Mouse (Mus musculus) cerebral cortex, adult 2 months (tissue): ENCODE measurements around the gene Tmem80.

Source experiments
- WGBS: fragments of 180-500 bp; shearing (Covaris S2); methylation state at CpG from one replicate; pipeline ENCODE4 v1.1.7; 2018; 5-methylcytosine and 5-hydroxymethylcytosine counted together

The Tmem80 gene

DNA sequence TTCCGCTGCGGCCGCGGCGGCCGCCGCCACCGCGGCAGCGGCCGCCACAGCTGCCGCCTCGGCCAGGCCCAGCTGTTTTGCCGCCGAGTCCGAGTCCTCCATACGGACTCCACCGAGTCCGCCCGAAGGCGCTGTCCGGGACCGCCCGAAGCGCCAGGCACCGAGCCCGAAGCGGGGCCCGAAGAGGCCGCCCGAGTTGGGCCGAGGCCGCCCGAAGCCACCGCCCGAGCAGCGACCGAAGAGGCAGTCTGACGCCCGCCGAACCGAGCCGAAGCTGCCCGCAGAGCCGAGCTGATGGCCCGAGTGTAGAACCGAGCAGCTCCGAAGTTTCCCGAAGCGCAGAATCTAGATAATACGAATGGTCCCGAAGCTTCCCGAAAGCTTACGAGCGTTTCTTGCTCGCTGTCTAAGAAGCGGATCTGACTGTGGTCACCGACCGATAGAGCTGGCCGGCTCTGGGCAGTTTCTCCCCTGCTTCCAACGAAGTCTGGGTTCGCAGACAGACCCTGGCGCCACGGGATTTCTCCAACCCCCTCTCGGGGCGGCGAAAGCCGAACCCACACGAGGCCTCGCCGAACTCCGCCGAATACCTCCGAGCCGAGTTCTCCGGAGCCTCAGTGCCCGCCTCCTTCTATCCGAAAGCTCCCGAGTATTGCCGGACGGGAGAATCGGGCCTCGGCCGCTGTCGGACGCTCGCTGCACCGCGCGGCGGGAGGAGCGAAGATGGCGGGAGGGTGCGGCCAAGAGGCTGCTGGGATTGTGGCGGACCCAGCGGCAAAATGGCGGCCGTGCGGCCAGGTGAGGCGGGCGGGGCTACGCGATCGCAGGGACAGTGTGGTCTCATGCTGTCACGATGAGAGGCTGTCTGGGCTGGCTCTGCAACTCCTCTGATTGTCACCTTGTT, at the start of gene Tmem80, which contains the start of gene Deaf1:
Gene Tmem80 (plus strand): TSS at position 271 of the 904 bp plus-strand sequence.
Gene Deaf1 (minus strand): TSS at position 222 of the 904 bp plus-strand sequence.
- under 1% methylated on average over 105 of the region's 105 CpGs for WGBS

DNA sequence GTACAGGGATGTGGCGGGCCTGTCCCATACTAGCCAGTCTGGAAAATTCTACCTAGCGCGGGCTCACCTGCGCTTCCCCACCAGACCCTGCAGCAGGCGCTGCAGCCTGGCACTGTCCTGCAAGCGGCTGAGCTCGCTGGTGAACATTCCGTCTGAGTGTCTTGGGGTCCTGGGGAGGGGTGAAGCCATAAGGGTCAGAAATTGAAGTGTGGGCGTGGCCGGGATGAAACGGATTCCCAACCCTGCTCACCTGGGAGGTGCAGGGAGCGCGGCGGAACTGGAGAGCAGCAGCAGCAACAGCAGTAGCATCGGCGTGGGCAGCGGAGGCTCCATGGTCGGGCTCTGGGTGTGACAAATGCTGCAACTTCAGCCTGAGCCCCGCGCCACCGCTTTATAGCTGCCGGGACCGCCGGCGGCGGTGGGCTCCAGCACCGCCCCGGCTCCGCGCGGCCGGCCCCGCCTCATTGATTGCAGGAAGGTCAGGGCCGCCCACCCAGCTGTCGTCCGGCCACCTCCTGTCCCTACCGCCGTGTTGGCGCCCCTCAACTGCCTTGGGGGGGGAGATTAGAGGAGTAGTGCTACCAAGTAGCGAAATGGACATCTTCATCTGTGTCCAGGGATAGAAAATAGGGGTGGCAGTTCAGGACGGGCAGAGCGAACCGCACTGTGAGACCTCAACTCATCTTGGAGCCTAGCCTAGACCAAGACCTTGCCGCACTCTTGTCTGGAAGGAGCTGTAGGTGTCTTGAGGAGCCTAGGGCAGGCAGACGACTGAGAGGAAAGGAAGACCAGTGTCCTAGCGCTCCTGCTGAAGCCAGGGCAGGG, 48.6 kb upstream of the Tmem80 start, which contains the start of gene Sct:
Gene Sct (minus strand): TSS at position 368 of the 825 bp plus-strand sequence.
- 7% methylated on average over 46 of the region's 46 CpGs for WGBS

DNA sequence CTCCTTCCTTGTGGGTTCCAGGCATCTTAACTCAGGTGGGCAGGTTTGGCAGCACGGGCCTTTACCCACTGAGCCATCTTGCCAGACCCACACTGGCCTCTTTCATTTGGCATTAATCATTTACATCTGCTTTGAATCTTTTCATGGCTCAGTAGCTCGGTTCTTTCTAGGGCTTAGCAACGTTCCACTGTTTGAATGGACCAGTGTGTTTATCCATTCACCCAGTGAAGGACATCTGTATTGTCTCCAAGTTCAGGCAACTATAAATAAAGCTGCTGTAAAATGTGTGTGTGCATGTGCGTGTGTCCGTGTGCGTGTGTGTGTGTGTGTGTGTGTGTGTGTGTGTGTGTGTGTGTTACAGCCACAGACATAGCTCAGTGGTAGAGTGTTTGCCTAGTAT, 46.1 kb upstream of the Tmem80 start:
- WGBS = 64% methylated on average over 6 of the region's 6 CpGs

DNA sequence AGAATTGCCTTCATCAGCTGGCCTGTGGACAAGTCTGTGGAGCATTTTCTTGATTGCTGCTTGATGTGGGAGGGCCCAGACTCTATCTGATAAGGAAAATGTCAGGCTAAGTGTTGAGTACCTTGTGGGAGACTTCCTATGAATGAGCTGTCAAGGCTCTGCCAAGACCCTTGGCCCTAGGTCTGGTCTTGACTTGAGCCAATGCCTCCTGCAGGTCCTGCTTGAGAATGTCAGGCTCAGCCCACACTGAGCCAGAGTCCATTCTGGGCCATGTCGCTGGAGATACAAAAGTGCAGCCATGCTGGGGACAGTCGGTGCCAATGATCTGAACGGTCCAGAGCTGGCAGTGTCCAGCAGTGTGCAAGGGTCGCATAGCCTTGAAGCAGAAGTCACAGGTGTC, 44.8 kb upstream of the Tmem80 start:
- WGBS = 72% methylated on average over 4 of the region's 4 CpGs

DNA sequence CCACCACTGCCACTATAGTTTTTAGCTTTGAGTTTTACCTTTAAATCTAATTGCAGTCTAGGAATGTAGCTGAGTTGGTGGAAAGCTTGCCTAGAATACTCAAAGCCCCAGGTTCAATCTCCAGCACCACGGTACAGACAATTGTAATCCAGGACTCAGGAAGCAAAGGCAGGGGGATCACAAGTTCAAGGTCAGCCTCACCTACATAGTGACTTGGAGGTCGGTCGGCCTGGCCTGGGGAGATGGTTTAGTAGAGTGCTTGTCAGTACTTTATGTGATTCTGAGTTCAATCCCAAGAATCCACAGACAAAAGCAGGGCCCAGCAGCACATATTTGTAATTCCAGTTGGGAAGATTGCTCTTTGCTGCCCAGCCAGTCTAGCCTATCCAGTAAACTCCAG, 39.5 kb upstream of the Tmem80 start:
- 90% methylated on average over 3 of the region's 3 CpGs for WGBS

DNA sequence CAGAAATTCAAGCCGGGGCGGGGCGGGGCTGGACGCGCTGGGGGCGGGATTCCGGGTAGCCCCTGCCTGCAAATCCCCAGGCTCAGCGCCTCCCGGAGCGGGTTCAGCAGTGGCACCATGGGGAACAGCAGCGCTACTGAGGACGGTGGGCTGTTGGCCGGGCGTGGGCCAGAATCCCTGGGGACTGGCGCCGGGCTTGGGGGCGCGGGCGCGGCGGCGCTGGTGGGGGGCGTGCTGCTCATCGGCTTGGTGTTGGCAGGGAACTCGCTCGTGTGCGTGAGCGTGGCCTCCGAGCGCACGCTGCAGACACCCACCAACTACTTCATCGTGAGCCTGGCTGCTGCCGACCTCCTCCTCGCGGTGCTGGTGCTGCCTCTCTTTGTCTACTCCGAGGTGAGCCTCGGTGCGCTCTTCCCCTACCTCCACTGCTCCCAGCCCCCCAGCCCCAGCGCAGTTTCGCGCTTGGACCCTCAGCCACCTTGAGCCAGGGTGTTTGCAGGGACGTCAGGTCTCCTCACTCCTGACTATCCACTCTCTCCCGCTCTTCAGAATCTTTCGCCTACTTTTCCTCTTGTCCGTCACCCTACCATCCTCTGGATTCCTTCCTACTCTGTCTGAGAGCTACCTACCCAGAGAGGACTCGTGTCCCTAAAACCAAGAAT, 35.5 kb upstream of the Tmem80 start, which contains the start of gene Drd4:
Gene Drd4 (plus strand): TSS at position 86 of the 662 bp plus-strand sequence.
- 6% methylated on average over 38 of the region's 46 CpGs for WGBS

DNA sequence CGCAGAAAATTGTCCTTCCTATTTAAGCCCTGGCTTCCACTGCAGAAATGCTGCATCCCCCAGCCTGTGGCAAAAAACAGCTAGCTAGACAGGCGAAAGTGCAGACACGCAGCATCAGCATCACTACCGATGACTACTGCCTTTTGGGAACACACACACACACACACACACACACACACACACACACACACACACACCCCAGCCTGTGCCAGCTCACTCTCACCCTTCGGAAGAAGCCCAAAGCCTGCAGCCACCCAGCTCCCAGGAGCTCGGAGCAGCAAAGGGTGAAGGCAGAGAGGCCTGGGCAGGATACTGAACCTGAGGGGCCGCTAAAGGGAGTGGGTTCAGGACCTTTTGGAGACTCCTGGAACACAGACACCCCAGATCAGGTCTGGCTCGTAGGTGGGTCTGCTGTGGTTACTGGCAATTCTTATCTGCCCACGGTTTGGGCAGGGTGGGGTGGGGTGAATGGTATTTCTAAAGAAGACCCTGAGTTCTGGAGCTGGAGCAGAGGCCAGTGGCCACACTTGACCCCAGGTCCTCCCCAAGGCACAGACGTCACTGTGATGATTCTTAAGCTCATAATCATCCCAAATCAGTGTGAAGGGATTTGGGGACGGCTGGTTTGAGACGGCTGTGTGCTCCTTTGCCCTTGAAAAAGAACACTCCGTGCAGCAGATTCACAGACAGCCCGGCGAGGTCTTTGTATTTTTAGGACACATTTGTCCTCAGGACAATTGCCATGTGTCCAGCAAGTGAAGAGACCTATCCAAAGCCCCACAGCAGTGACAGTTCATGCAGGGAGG, 34.8 kb upstream of the Tmem80 start:
- 54% methylated on average over 15 of the region's 15 CpGs for WGBS

DNA sequence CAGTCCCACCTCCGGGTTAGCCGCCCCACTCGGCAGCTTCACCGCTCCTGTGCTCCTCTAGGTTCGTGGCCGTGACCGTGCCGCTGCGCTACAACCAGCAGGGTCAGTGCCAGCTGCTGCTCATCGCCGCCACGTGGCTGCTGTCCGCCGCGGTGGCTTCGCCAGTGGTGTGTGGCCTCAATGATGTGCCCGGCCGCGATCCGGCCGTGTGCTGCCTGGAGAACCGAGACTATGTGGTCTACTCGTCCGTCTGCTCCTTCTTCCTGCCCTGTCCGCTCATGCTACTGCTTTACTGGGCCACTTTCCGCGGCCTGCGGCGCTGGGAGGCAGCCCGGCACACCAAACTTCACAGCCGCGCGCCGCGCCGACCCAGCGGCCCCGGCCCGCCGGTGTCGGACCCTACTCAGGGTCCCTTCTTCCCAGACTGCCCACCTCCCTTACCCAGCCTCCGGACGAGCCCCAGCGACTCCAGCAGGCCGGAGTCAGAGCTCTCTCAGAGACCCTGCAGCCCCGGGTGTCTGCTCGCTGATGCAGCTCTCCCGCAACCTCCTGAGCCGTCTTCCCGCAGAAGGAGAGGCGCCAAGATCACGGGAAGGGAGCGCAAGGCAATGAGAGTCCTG, 33.6 kb upstream of the Tmem80 start:
- 1% methylated on average over 53 of the region's 53 CpGs for WGBS

DNA sequence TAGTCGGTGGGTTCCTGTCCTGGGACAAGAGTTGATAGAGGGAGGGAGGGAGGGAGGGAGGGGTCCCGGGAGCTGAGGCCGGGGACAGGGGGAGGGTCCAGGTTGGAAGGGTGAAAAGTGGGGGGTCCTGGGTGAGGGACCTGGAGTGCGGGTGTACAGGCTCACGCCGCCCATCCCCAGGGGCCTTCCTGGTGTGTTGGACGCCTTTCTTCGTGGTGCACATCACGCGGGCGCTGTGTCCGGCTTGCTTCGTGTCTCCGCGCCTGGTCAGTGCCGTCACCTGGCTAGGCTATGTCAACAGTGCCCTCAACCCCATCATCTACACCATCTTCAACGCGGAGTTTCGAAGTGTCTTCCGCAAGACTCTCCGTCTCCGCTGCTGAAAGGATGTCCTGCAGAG, 33.1 kb upstream of the Tmem80 start:
- WGBS = 14% methylated on average over 22 of the region's 22 CpGs

DNA sequence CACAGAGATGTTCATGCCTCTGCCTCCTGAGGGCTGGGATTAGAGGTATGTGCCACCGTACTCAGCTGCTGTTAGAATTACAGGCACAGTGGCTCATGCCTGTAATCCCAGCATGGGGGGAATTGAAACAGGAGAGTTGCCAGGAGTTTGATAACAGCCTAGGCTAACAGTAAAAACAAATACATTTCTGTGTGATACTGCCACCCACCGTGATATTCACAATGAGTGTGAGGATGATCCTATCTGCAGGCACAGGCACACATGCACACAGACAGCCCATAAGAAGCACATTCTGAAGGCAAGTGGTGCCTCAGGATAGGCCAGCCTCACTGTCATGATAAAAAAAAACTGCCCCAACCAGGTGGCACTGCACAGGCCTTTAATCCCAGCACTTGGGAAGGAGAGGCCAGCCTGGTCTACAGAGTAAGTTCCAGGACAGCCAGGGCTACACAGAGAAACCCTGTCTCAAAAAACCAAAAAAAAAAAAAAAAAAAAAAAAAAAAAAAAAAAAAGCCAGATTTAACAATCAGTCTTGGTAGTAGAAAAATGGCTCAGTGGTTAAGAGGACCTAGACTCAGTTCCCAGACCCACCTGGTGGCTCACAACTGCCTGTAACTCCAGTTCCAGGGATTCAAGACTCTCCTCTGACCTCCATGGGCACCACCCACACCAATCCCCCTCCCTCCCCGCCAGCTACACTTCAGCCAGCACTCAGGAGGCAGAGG, 29.5 kb upstream of the Tmem80 start:
- WGBS = 74% methylated on average over 3 of the region's 3 CpGs

DNA sequence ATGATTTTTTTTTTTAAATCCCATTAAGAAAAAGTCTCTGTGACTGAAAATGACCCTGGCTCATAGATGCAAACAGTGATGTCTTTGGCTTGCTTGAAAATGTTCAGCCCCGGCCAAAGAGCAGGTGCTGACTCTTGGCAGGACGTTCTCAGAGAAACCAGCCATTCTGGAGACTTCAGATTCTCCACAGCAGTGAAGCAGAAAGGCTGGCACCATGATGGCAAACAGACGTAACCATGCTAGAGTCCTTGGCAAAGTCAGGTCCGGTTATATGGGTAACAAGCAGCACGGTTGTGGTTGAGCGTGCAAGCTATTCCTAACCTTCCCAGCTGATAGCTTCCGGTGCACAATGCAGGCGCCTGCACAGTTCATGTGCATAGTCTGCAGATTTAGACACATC, 28.4 kb upstream of the Tmem80 start:
- WGBS = 87% methylated on average over 8 of the region's 8 CpGs

DNA sequence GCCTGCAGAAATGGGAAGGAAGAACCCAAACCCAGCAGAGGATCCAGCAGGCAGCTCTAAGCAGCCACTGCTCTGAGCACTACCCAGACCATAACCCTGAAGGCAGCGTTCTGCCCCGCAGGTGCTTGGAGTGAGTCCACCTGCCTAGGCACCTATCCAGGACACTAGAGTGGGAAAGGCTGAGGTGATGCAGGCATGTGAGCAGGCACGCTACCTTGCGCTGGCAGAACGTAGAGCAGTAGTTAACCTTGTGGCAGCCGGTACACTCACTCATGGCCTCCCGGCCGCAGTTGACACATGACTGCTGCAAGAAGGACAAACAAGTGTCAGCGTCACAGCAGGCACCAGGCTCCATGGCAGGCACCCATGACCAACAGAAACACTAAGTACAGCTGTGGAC, 26.2 kb upstream of the Tmem80 start:
- WGBS = 95% methylated on average over 9 of the region's 9 CpGs

DNA sequence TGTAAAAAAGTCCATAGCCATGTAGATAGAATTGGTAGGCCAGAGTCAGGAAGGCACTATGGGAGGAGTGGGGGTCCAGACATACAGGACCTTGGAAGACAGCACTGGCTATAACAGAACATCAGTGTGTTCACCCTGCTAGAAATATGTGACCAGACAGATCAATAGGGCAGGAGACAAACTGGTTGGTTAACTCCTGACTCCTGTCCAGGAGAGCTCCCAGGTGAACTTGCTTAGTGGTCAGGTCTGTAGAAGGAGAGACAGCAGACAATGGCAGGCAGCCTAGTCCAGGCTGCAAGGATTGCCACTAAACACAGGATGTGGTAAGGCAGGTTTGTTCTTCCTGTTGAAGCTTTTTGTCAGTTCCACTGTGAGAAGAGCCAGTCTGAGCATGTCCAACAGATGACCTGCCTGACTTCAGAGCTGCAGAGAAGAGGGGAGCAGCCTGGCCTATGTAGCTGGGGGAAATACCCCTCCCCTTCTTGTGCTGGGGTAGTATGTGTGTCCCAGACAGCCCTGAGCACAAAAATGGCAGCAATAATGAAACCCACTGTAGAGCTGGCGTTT, 24.8 kb upstream of the Tmem80 start:
- 68% methylated on average over 1 of the region's 1 CpGs for WGBS

DNA sequence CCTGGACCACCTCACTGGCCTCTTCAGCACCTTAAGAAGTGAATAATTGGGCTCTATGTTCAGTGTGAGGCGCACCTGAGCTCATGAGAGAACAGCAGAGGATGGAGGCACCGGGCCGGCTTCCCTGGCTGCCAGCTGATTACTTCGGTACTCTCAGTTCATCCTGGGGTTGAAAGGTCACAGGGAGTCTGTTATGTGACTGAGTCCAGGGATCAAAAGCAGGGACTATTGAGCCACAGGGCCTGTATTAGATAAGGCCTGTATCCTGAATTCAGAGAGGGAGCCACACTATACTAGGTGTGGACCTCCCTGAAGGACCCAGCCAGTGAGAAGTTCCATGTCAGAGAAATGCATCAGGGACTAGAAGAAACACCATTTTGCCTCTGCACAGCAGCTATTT, 23.0 kb upstream of the Tmem80 start:
- 90% methylated on average over 4 of the region's 4 CpGs for WGBS

DNA sequence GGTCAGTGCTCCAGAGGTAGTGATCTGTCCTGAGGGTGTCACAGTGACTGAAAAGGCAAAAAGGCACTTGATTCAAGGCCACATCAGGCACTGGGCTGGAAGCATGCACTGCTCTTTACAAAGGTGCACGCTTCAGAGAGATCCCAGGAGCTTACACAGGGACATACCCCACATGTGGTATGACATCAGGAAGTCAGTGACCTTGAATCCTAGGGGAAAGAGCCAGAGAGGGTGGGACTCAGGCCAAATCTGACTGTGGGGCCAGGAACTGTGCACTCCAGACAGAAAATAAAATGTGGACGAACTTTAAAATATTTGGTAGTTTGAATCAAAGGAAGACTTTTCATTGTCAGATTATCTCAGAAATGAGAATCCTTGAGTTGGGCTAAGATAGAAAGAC, 13.1 kb upstream of the Tmem80 start:
- 85% methylated on average over 2 of the region's 2 CpGs for WGBS

DNA sequence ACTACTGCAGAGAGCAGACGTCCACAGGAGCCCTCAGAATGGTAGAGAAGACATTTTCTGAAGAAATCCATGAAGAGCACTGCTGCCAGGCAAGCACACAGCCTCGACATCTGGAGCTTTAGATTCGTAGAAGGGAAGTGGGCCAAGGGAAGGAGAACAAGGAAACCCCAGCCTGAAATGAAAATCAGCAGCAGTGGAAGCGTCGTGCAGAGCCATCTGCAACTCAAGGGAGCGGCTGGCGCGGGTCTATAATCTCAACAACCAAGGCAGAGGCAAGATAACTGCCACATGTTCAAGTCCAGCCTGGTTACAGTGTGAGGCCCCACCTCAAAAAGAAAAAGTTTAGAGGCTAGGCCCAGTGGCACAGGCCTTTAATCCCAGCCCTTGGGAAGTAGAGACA, 12.5 kb upstream of the Tmem80 start:
- WGBS = 52% methylated on average over 8 of the region's 8 CpGs

DNA sequence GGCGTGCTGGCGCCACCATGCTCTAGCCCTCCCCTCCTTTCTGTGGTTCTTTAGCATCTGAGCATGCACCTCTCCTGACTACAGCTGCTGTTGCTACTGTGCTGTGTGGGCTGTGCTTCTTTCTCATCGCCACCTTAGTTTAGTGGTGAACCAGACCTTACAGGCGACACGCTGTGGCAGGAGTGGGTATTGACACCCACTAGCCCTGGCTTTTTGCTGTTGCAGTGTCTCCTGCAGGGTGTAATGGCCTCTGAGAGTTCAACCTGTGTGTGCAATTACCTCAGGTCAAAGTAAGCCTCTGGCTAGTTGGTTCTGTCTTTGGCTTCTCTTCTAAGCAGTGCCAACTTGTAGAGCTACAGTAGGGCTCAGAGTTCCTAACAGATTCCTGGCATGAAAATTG, 11.6 kb upstream of the Tmem80 start:
- WGBS = 62% methylated on average over 5 of the region's 5 CpGs

DNA sequence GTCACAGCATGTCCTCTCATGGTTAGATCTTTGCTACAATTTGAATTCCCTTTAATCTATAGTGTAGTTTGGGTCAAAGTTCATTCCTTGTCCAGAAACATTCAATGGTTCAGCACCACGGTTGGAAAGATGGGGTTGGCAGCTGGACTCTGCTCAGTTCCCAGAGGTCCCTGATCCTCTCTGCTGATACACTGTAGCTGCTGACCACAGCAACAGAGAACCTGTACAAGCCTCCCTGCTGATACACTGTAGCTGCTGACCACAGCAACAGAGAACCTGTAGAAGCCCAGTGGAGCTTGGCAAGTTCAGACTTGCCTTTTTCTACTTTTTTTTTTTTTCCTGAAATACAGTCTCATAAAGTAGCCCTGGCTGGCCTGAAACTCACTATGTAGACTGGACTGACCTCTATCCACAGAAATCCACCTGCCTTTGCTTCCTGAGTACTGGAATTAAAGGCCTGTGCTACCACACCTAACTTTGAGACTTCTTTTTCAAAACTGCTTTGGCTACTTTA, 9.9 kb upstream of the Tmem80 start:
- WGBS = 85% methylated on average over 1 of the region's 1 CpGs

DNA sequence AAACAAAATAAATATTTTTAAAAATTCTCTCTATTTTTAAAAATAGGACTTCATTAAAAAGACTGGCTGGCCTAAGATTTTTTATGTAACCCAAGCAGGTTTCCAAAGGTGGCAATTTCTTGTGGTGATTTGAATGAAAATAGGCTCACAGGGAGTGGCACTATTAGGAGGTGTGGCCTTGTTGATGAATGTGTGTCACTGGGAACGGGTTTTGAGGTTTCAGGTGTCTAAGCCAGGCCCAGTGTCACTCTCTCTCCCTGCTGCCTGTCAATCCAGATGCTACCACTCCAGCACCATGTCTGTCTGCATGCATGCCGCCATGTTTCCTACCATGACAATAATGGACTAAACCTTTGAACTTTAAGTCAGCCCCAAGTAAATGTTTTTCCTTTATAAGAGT, 8.1 kb upstream of the Tmem80 start:
- 84% methylated on average over 2 of the region's 2 CpGs for WGBS
